Mouse (Mus musculus) hindbrain, postnatal 0 days (tissue): ENCODE data around the gene Atp11a. TPM values are rescaled to one million over a fixed set of nuclear protein-coding genes. Genes with fewer than 3 reads are reported as not detected.

ENCODE experiments used
- ATAC-seq: fragments of 200-750 bp; cut with Nextera tagmentation; 2 replicates; pipeline ENCODE4 v1.8.0; 2017; ENCODE audit warnings: mild to moderate bottlenecking, moderate TSS enrichment, moderate library complexity
- DNase-seq: peaks from one replicate; pipeline ENCODE4 v3.0.0-alpha.2; 2015; ENCODE audit warnings: low spot score
- H3K27ac ChIP-seq: fragments of 300-500 bp; sonication (generic); 2 replicates; pipeline ENCODE4 v1.5.1; 2014; ENCODE audit warnings: mild to moderate bottlenecking
- H3K27me3 ChIP-seq: fragments of 300-500 bp; sonication (generic); 2 replicates; pipeline ENCODE4 v1.6.1; 2014; ENCODE audit warnings: low read length, mixed read lengths; ENCODE audit not compliant: insufficient read depth
- H3K36me3 ChIP-seq: fragments of 300-500 bp; sonication (generic); 2 replicates; pipeline ENCODE4 v1.6.1; 2014; ENCODE audit warnings: low read length, mixed read lengths; ENCODE audit not compliant: insufficient read depth
- H3K4me1 ChIP-seq: fragments of 300-500 bp; sonication (generic); 2 replicates; pipeline ENCODE4 v1.6.1; 2014; ENCODE audit warnings: antibody characterized with exemption, low read length, mixed read lengths; ENCODE audit not compliant: insufficient read depth
- H3K4me2 ChIP-seq: fragments of 300-500 bp; sonication (generic); 2 replicates; pipeline ENCODE4 v1.6.1; 2014; ENCODE audit warnings: low read depth, mild to moderate bottlenecking, low read length, moderate library complexity, mixed read lengths
- H3K4me3 ChIP-seq: fragments of 300-500 bp; sonication (generic); 2 replicates; pipeline ENCODE4 v1.5.1; 2014; ENCODE audit warnings: low read length
- H3K9ac ChIP-seq: fragments of 300-500 bp; sonication (generic); replicated peaks from 2 replicates; pipeline ENCODE4 v1.6.1; 2014; ENCODE audit warnings: mild to moderate bottlenecking, low read length, moderate library complexity, mixed read lengths
- H3K9me3 ChIP-seq: fragments of 300-500 bp; sonication (generic); 2 replicates; pipeline ENCODE4 v1.6.1; 2016; ENCODE audit warnings: low read length, mixed read lengths
- CTCF ChIP-seq: IDR thresholded peaks from 2 replicates; pipeline ENCODE4 v1.5.1; 2016; ENCODE audit warnings: antibody characterized with exemption, control low read depth, low read depth
- WGBS: fragments of 180-500 bp; shearing (Covaris S2); extraction: QIAGEN DNeasy Blood & Tissue Kit; methylation state at CpG from one replicate; pipeline ENCODE4 v1.1.7; 2014; 5-methylcytosine and 5-hydroxymethylcytosine counted together
- polyA plus RNA-seq: library from polyadenylated mRNA; unstranded; fragments of >200 nt; fragmentation: Nextera tagmentation; extraction: Ambion mirVana; gene quantifications from 2 replicates; pipeline ENCODE4 v1.2.1, GENCODE M21; 2015
- total RNA-seq: library from RNA; depleted of rRNA; stranded (reverse); fragments of >200 nt; gene quantifications from 2 replicates; pipeline ENCODE4 v1.2.3, GENCODE M21; 2014

The Atp11a gene
- total and polyA plus RNA-seq, 2 experiments from 2014 or later: 12.5 to 48.8 TPM

DNA sequence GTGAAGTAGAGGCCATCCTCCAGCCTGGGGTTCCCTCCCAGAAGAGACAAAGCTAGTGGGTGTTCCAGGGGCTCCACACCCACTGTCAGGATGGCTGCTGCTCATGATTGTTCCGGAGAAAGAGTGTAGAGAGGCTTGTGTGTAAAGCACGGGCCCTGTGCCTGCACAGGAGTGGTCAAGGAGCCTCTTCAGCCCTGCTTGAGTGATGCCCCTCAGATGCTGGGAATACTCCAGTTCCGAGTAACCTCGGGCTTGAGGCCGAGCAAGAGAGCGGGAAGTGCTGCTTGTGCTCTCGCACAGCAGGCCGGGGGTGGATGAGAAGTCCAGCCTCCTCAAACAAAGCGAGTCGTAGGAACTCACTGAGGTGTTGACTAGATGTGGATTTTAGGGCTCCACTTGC lies 46.3 kb downstream of the Atp11a start:
- Histone ChIP-seq H3K36me3 (0 out of 2 replicates have a peak, but pooled peaks cover 6% of the 10 kb centered on the region), H3K4me2 (no peak overlapping the region), H3K9me3 (no peaks in the 10 kb centered on the region), H3K27me3 (no peaks in the 10 kb centered on the region), H3K4me1 (peaks cover 12% of the 10 kb centered on the region), H3K4me3 (no peak overlapping the region), H3K27ac (no peak overlapping the region), H3K9ac (no peak overlapping the region)
- no peak for DNase-seq
- WGBS: 85% methylated on average over 10 of the region's 10 CpGs
- no peak for ATAC-seq
- TF ChIP-seq CTCF: no peak

DNA sequence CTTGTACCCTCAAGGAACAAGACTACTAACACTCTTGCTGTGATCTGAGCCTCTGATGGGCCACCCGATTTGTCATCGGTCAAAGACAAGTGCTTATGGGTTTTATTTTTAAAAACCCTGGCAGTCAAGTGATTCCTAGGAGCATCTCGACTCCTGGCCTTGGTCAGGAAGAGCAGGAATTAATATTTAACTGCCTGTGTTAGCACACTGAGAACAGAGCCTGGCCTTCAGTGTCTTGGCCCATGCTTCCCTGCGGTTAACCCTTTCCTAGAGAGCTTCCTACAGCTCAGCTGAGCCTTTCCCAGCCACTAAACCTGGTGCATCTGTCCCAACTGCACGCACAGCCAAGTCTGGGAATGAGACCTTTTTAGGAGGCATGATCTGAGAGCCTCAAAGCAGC lies 48.1 kb downstream of the Atp11a start:
- H3K27ac ChIP-seq: no peak overlapping the region

DNA sequence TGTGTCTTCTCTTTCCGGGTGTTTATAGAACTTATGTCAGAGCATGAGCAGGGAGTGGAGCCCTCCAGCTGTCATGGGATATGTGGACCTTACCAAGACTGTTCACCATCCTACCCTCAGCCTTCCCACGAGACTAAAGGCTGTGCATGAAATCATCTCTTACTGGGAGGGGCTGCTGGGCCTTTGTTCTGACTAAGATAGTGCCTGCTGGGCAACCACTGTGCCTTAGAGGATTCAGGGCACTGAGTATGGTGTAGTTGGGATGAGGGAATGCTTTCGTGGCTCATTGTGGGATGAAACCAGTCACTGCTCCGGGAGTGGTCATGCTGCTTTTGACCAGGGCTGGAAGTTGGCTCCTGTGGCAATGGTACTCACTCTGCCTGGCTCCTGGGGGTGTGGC lies 48.8 kb downstream of the Atp11a start:
- Histone ChIP-seq H3K4me1 (peaks cover 9% of the 10 kb centered on the region; the same call in 1 of the 2 replicates), H3K4me3 (no peak overlapping the region), H3K9me3 (no peaks in the 10 kb centered on the region), H3K36me3 (0 out of 2 replicates have a peak, but pooled peaks cover 6% of the 10 kb centered on the region), H3K4me2 (no peak overlapping the region), H3K27ac (no peak overlapping the region), H3K27me3 (no peaks in the 10 kb centered on the region), H3K9ac (no peak overlapping the region)
- ATAC-seq (0 out of 2 replicates have a peak, but pooled peaks have one; percentile 11), DNase-seq (no peak)
- WGBS: 45% methylated on average over 4 of the region's 4 CpGs
- TF ChIP-seq CTCF: no peak

More for the DNA sequence above, 48.1 kb downstream of the Atp11a start:
- H3K36me3 ChIP-seq: 0 out of 2 replicates have a peak, but pooled peaks cover 6% of the 10 kb centered on the region
- ATAC-seq (no peak), DNase-seq (no peak)
- H3K4me1 ChIP-seq: peaks cover 9% of the 10 kb centered on the region; the same call in 1 of the 2 replicates
- no peak overlapping the region for H3K4me2 ChIP-seq
- H3K9ac ChIP-seq: no peak overlapping the region
- no peak for TF ChIP-seq CTCF
- H3K9me3 ChIP-seq: no peaks in the 10 kb centered on the region
- 75% methylated on average over 5 of the region's 5 CpGs for WGBS
- H3K27me3 ChIP-seq: no peaks in the 10 kb centered on the region
- H3K4me3 ChIP-seq: no peak overlapping the region

DNA sequence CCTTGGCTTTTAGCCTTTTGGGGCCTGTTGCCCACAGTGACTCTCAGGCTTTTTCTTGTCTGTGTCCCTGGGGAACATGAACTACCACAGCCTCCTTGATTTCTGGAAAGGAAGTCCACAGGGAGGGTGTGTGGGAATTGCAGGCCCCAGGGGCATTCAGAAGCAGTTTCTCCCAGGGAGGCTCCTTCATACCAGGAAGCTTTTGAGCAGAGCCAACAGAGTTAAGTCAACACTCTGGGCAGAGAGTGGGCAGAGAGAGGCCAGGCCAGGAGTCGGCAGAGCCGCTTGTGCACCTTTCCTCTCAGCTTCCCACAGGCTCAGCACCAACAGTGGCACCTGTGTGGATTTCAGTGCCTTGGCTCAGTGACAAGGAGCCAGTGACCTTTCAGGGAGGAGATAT lies 51.2 kb downstream of the Atp11a start:
- ATAC-seq (no peak), DNase-seq (no peak)
- H3K4me2 ChIP-seq: no peak overlapping the region
- H3K4me1 ChIP-seq: peaks cover 4% of the 10 kb centered on the region; the same call in 1 of the 2 replicates
- 86% methylated on average over 2 of the region's 2 CpGs for WGBS
- H3K36me3 ChIP-seq: 0 out of 2 replicates have a peak, but pooled peaks cover 16% of the 10 kb centered on the region
- H3K9me3 ChIP-seq: no peaks in the 10 kb centered on the region
- no peak for TF ChIP-seq CTCF
- H3K27me3 ChIP-seq: no peaks in the 10 kb centered on the region
- H3K9ac ChIP-seq: no peak overlapping the region
- H3K4me3 ChIP-seq: no peak overlapping the region
- no peak overlapping the region for H3K27ac ChIP-seq

DNA sequence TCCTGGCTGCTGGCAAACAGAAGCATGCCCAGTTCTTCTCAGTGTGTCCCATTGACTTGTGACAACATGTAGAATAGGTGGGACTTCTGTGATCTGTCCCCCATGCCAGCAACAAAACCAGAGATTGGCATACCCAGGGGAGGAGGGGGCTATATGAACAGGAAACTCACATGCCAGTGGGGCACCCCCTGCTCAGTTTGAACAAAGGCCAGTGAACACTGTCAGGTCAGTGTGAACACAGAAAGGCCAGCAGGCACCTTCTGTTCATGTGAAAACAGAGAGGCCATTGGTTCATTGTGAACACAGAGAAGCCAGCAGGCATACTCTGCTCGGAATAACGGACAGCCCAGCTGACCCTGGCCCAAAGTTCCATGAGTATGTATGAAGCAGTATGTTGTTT lies 52.7 kb downstream of the Atp11a start:
- WGBS: 33% methylated on average over 2 of the region's 2 CpGs
- 0 out of 2 replicates have a peak, but pooled peaks cover 18% of the 10 kb centered on the region for H3K36me3 ChIP-seq
- TF ChIP-seq CTCF: no peak
- no peak overlapping the region for H3K4me2 ChIP-seq
- DNase-seq (no peak), ATAC-seq (no peak)
- H3K27ac ChIP-seq: no peak overlapping the region
- no peaks in the 10 kb centered on the region for H3K9me3 ChIP-seq
- H3K27me3 ChIP-seq: no peaks in the 10 kb centered on the region
- peaks cover 4% of the 10 kb centered on the region; the same call in 1 of the 2 replicates for H3K4me1 ChIP-seq
- no peak overlapping the region for H3K9ac ChIP-seq
- H3K4me3 ChIP-seq: no peak overlapping the region

DNA sequence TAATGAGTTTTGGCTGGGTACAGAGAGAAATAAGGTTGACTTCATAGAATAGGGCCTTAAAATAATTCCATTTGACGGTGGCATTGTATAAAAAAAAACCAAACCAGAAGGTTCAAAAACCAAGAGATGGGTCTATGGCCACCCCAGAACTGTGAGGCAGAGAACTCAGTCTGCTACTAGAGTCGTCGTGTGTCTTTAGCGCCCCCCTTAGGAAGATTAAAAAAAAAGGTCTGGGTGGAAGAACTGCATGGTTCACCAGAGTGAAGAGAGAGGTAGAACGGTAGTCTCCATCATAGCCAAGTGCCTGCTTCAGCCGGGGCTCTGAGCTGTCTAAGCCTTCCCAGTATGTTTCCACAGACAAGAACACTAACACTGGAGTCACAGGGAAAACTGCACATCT lies 54.4 kb downstream of the Atp11a start:
- Histone ChIP-seq H3K4me1 (0 out of 2 replicates have a peak, but pooled peaks cover 4% of the 10 kb centered on the region), H3K27ac (no peak overlapping the region), H3K36me3 (0 out of 2 replicates have a peak, but pooled peaks cover 18% of the 10 kb centered on the region), H3K4me2 (no peak overlapping the region), H3K9me3 (no peaks in the 10 kb centered on the region), H3K4me3 (no peak overlapping the region), H3K9ac (no peak overlapping the region), H3K27me3 (no peaks in the 10 kb centered on the region)
- TF ChIP-seq CTCF: peak; percentile 38; the same call in 1 of the 2 replicates
- no peak for ATAC-seq
- DNase-seq: peak; percentile 59
- WGBS: 52% methylated on average over 6 of the region's 6 CpGs

DNA sequence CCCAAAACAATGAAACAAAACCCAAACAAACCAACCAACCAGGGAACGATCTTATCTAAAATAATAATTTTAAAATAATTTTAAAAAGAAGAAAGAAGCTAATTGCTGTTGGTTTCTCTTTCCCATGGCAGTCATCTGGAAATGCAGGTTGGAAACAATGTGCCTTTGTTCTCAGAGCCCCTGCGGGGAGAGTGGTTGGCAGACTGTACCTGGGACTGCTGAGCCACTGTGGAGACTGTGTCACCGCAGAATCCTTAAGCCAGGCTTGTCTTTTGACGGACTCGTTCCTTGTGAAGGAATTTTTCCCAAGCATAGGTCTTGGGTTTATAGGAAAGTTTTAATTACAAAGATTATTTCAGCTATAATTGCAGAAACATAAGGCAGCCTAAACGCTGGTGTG lies 59.6 kb downstream of the Atp11a start:
- Histone ChIP-seq H3K27me3 (no peaks in the 10 kb centered on the region), H3K9ac (no peak overlapping the region), H3K27ac (no peak overlapping the region), H3K4me1 (no peaks in the 10 kb centered on the region), H3K9me3 (no peaks in the 10 kb centered on the region), H3K4me2 (no peak overlapping the region), H3K36me3 (peaks cover 15% of the 10 kb centered on the region; the same call in 1 of the 2 replicates), H3K4me3 (no peak overlapping the region)
- WGBS: 57% methylated on average over 6 of the region's 6 CpGs
- DNase-seq (no peak), ATAC-seq (no peak)
- no peak for TF ChIP-seq CTCF
